Mouse (Mus musculus) thymus, postnatal 25 days (tissue): ENCODE measurements around the gene Unk.
A peak's percentile ranks its signal among the peaks of the same experiment; 100 is the strongest.

Source experiments
- DNase-seq: peaks from one replicate; pipeline ENCODE4 v3.0.0; 2022

The Unk gene

GRCm38 (mm10) chr11:116030088-116030897, at the start of gene Unk:
TSS of gene Unk (plus strand) at chr11:116030322.
- peak; percentile 96 for DNase-seq

GRCm38 (mm10) chr11:115982472-115982871, 47.6 kb upstream of the Unk start:
- no peak for DNase-seq

- no peak for DNase-seq
These were observed 46.8 kb upstream of the Unk start for GRCm38 (mm10) chr11:115983291-115983690.

- DNase-seq, result no peak
These were observed 40.4 kb upstream of the Unk start for GRCm38 (mm10) chr11:115989686-115990085.

- DNase-seq, result no peak
These were observed 38.0 kb upstream of the Unk start for GRCm38 (mm10) chr11:115992098-115992497.

- no peak for DNase-seq
These were observed 34.9 kb upstream of the Unk start for GRCm38 (mm10) chr11:115995256-115995655.

GRCm38 (mm10) chr11:115997047-115997446, 33.1 kb upstream of the Unk start:
- DNase-seq, result no peak

- no peak for DNase-seq
These were observed 32.5 kb upstream of the Unk start for GRCm38 (mm10) chr11:115997662-115998061.

GRCm38 (mm10) chr11:115999027-115999426, 31.1 kb upstream of the Unk start:
- DNase-seq, result no peak

GRCm38 (mm10) chr11:115999538-116000143, 30.5 kb upstream of the Unk start:
- DNase-seq, result peak; percentile 82

- no peak for DNase-seq
These were observed 29.5 kb upstream of the Unk start for GRCm38 (mm10) chr11:116000607-116001006.

- DNase-seq, result no peak
These were observed 28.4 kb upstream of the Unk start for GRCm38 (mm10) chr11:116001725-116002124.

GRCm38 (mm10) chr11:116002894-116003293, 27.2 kb upstream of the Unk start:
- no peak for DNase-seq

GRCm38 (mm10) chr11:116004186-116004823, 25.8 kb upstream of the Unk start:
- no peak for DNase-seq

- DNase-seq, result peak; percentile 82
These were observed 25.1 kb upstream of the Unk start for GRCm38 (mm10) chr11:116004840-116005700.

- DNase-seq, result no peak
These were observed 24.3 kb upstream of the Unk start for GRCm38 (mm10) chr11:116005701-116006419.

GRCm38 (mm10) chr11:116007095-116007850, 22.8 kb upstream of the Unk start:
- no peak for DNase-seq

- DNase-seq, result no peak
These were observed 21.7 kb upstream of the Unk start for GRCm38 (mm10) chr11:116008411-116008810.

GRCm38 (mm10) chr11:116008832-116009375, 21.2 kb upstream of the Unk start:
- DNase-seq, result no peak

- no peak for DNase-seq
These were observed 20.5 kb upstream of the Unk start for GRCm38 (mm10) chr11:116009661-116010060.

GRCm38 (mm10) chr11:116010146-116010545, 20.0 kb upstream of the Unk start:
- no peak for DNase-seq
